Mouse (Mus musculus) cerebellum, adult 9-11 months (tissue): ENCODE results near the gene Grtp1.

Experiments used
- DNase-seq: peaks from one replicate; pipeline ENCODE4 v3.0.0; 2022

Gene Grtp1

GRCm38 (mm10) chr8:13170510-13170909, 29.9 kb downstream of the Grtp1 start:
- no peak for DNase-seq

DNA sequence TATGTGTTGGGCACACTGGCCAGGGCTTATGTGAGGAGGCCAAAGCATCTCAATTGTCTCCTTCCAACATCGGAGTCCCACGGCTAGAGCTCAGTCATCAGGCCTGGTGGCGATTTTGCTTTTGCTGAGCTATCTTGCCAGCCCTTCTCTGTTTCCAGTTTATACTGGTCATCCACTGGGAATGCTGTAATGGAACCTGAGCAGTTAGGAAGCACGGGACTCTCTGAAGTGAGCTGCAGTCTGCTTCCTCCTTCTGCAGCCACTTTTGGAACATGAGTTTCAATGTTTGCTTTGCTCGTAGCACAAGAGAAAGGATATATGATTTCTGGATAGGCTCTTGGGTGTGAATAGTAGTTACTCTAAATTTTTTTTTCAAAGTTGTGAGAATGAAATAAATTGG, 36.1 kb downstream of the Grtp1 start:
- DNase-seq, result no peak

DNA sequence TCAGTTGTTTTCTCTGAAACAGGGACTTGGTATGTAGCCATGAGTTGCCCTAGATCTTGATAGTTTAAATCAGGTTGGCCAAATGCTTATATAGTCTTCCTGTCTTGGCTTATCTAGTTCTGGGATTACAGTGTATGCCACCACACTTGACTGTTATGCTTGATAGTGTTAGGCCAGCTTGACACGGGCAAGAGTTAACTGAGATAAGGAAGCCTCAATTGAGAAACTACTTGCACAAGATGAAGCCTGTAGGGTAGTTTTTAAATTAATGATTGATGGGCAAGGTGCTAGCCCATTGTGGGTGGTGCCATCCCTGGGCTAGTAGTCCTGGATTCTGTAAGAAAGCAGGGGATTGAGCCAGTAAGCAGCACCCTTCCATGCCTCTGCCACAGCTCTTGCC, 36.9 kb downstream of the Grtp1 start:
- DNase-seq, result no peak

DNA sequence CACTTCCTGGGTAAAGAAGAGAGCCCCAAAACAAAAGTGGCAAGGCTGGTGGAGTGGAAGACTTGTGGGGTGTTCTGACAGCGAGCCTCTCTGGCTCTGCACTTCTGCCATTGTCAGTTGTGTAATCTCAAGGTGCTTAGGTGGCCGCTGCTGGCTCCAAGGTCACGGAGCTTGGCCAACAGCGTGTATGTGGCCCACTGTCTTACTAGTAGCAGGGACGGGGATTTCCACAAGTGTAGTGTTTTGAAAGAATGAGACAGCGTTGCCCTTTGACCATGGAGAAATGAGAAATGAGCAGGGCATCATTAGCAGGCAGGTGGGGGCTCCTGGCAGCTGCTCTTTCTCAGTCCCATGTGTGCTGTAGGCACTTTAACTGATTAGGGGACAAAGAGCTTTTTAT, 38.3 kb downstream of the Grtp1 start:
- DNase-seq, result no peak

DNA sequence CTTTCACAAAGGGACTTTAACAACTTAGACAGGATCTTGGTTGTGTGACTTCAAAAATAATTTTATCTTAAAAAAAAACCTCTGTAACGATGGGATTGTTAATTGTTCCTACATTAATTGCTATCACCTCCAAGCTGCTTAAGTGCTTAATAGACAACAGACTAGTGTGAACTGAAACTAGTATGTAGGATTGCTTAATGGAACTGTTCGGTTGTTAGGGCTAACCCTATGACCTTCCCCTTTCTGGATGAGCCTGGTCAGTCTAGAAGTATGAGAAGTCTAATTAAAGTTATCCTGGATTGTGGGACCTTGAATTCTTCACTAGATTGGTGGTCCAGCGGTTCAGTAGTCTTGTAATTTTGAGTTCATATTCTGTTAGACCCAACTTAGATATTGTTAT, 39.7 kb downstream of the Grtp1 start:
- no peak for DNase-seq

- DNase-seq, result no peak
Measured at GRCm38 (mm10) chr8:13159377-13159881, 41.0 kb downstream of the Grtp1 start.

- peak; percentile 99 for DNase-seq
Measured at GRCm38 (mm10) chr8:13158718-13159376, 41.6 kb downstream of the Grtp1 start, which contains the start of gene Lamp1. Lamp1 (plus strand) TSS chr8:13159161.

GRCm38 (mm10) chr8:13156327-13157097, 43.9 kb downstream of the Grtp1 start:
- DNase-seq, result peak; percentile 18

GRCm38 (mm10) chr8:13155358-13155757, 45.1 kb downstream of the Grtp1 start:
- DNase-seq, result no peak

GRCm38 (mm10) chr8:13154099-13154498, 46.3 kb downstream of the Grtp1 start:
- no peak for DNase-seq

- no peak for DNase-seq
Measured at GRCm38 (mm10) chr8:13150929-13151328, 49.5 kb downstream of the Grtp1 start.

- no peak for DNase-seq
Measured at GRCm38 (mm10) chr8:13149866-13150265, 50.6 kb downstream of the Grtp1 start.

DNA sequence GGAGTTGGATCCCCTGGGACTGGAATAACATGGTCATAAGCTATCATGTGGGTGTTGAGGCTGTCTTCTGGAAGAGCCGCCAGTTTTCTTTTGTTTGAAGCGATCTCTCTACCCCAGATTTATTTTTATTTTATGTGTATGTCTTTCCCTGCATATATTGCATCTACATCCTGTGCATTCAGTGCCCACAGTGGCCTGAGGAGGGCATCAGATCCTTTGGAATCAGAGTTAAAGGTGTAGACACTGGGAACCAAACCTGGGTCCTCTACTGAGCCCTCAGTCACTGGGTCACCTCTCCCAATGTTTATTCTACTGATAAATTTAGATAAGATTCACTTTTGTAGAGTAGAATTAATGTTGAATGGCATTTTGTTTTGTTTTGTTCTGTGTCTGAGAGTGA, 51.1 kb downstream of the Grtp1 start:
- DNase-seq, result no peak

DNA sequence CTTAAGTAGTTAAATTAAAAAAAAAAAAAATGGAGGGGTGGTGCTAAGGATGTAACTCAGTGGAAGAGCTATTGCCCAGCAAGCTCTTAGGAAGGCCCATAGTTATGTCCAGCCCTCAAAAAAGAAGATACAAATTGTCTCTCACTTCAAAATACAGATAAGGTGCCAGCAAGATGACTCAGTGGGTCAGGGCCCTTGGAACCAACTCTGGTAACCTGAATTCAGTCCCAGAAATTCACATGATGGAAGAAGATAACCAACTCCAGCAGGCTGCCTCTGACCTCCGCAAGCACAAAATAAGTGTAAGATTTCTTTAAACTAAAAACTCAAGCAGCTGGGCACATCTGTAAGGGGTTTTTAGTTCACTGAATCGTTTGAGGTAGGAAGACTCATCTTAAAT, 51.9 kb downstream of the Grtp1 start:
- DNase-seq, result no peak

- DNase-seq, result no peak
Measured at GRCm38 (mm10) chr8:13141681-13142080, 58.7 kb downstream of the Grtp1 start.

DNA sequence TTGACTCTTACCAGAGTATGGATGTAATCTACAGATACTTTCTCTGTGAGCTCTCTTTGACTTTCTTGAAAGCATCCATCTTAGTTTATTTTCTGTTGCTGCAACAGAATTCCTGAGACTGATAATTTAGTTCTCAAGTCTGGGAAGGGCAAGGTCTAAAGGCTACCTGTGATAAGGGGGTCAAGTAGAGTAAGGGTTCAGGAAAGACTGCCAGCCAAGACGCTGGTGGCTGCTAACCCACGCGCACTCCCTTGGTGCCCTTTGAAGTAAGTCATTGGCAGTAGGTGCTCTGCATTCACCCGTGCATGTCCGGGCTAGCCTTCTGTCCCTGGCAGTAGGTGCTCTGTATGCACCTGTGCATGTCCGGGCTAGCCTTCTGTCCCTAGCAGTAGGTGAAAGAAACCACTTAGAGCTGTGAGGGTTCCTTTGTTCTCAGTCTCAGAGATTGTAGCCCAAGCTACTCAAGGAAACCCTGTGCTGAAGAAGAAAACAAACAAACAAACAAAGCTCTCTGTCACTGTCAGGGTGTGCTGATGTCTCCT, 60.7 kb downstream of the Grtp1 start:
- no peak for DNase-seq

- peak; percentile 47 for DNase-seq
Measured at GRCm38 (mm10) chr8:13132220-13132619, 68.2 kb downstream of the Grtp1 start.

GRCm38 (mm10) chr8:13124897-13125296, 75.5 kb downstream of the Grtp1 start:
- no peak for DNase-seq

DNA sequence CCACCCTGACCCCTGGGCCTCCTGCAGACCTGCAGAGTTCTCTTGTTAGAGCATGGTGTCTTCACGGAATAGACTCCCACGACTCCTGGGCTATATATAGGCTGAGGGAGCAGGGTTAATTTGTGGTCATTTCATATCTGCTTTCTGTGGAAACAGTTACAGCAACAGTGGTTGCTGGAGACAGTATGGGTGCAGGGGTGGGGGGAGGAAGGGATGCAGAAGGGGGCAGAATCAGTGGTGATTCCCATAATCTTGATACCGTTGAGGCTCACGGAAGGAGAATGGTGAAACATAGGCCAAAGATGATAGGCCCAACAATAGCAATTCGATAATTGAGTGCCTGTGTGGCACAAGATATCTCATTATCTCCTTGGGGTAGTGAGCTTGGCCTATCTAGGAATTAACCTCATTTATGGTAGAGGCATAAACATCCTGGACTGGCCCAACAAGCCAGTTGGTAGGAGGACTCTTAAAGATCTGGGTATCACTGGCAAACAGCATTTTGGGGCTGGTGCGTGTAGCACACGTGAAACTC, 77.5 kb downstream of the Grtp1 start:
- DNase-seq, result no peak
